Mouse (Mus musculus) liver, adult 2 months (tissue): ENCODE measurements around the gene Fgfr4. TPM values are rescaled to one million over a fixed set of nuclear protein-coding genes. Genes with fewer than 3 reads are reported as not detected.
"Not testable (repeated sequence)": the region's sequence is repeated elsewhere in the genome, so short reads cannot be mapped to it uniquely, and the experiment has no call there.

Experiments used
- DNase-seq: peaks from one replicate; pipeline ENCODE4 v3.0.0-alpha.2; 2011; ENCODE audit warnings: low read depth, low spot score; ENCODE audit errors: extremely low read depth
- H3K27ac ChIP-seq: fragments of 200-500 bp; replicated peaks from 2 replicates; pipeline ENCODE4 v1.5.1; 2012; ENCODE audit warnings: low read depth, mild to moderate bottlenecking, control low read depth, inconsistent platforms, low read length; ENCODE audit not compliant: insufficient read depth
- H3K27me3 ChIP-seq: fragments of 200-500 bp; 2 replicates; pipeline ENCODE4 v1.6.1; 2012; ENCODE audit warnings: mild to moderate bottlenecking, moderate library complexity, low read length, inconsistent platforms; ENCODE audit not compliant: control insufficient read depth, insufficient read depth
- H3K36me3 ChIP-seq: fragments of 200-500 bp; 2 replicates; pipeline ENCODE4 v1.6.1; 2012; ENCODE audit warnings: low read length, inconsistent platforms; ENCODE audit not compliant: control insufficient read depth, insufficient read depth
- H3K4me1 ChIP-seq: fragments of 200-500 bp; 2 replicates; pipeline ENCODE4 v1.6.1; 2011; ENCODE audit warnings: low read length; ENCODE audit not compliant: control insufficient read depth, insufficient read depth
- H3K4me3 ChIP-seq: fragments of 200-500 bp; 2 replicates; pipeline ENCODE4 v1.5.1; 2011; ENCODE audit warnings: low read depth, mild to moderate bottlenecking, control low read depth, low read length, moderate library complexity; ENCODE audit not compliant: insufficient read depth
- H3K79me2 ChIP-seq: fragments of 200-500 bp; 2 replicates; pipeline ENCODE4 v1.6.1; 2012; ENCODE audit warnings: inconsistent platforms, mild to moderate bottlenecking, low read length, moderate library complexity; ENCODE audit not compliant: control insufficient read depth, insufficient read depth
- H3K9ac ChIP-seq: fragments of 200-500 bp; 2 replicates; pipeline ENCODE4 v1.6.1; 2012; ENCODE audit warnings: low read depth, mild to moderate bottlenecking, control low read depth, inconsistent platforms, low read length
- CTCF ChIP-seq: fragments of 200-500 bp; IDR thresholded peaks from 2 replicates; pipeline ENCODE4 v1.5.1; 2011; ENCODE audit warnings: low read depth, low read length, control low read depth
- POLR2A ChIP-seq: fragments of 200-500 bp; IDR thresholded peaks from 2 replicates; pipeline ENCODE4 v1.6.1; 2011; ENCODE audit warnings: low read length, control low read depth; ENCODE audit not compliant: insufficient read depth; ENCODE audit errors: extremely low read depth
- WGBS: fragments of 180-500 bp; shearing (Covaris S2); methylation state at CpG from one replicate; pipeline ENCODE4 v1.1.7; 2018; 5-methylcytosine and 5-hydroxymethylcytosine counted together
- polyA plus RNA-seq: library from polyadenylated mRNA; depleted of rRNA; stranded (reverse); fragments of >200 nt; gene quantifications from 2 replicates; pipeline ENCODE4 v1.2.3, GENCODE M21; 2012
- total RNA-seq: library from RNA; depleted of rRNA; stranded (reverse); fragments of >200 nt; gene quantifications from 2 replicates; pipeline ENCODE4 v1.2.3, GENCODE M21; 2014

The Fgfr4 gene
- total and polyA plus RNA-seq, 2 experiments = 6.6 to 52.4 TPM

DNA sequence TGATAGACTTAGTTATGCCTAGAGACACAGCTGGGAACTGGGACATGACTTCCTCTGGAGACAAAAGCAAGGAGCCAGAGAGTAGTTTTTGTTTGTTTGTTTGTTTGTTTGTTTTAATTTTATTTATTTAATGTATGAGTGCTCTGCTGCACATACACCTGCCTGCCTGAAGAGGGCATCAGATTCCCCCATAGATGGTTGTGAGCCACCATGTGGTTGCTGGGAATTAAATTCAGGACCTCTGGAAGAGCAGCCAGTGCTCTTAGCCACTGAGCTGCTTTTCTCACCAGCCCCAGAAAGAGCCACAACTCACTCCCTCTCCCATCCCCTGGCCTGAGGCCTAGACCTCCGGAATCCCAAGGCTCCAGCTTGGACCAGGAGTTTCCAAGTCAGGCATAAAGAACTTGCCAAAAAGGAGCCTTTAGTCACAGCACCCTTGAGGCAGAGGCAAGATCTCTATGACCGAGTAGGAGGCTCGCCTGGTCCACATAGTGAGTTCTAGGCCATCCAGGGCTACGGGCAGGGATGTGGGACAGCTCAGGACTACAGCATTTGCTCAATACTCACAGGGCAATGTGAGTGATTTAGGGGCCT lies 25.6 kb downstream of the Fgfr4 start:
- TF ChIP-seq CTCF (peak; percentile 35; the same call in 1 of the 2 replicates), POLR2A (no peak)
- no peaks in the 10 kb centered on the region for H3K27me3 ChIP-seq
- no peak overlapping the region for H3K9ac ChIP-seq
- DNase-seq = no peak
- no peak overlapping the region for H3K27ac ChIP-seq
- no peaks in the 10 kb centered on the region for H3K79me2 ChIP-seq
- WGBS = 76% methylated on average over 4 of the region's 4 CpGs
- H3K4me3 ChIP-seq = no peak overlapping the region
- H3K36me3 ChIP-seq = no peaks in the 10 kb centered on the region
- H3K4me1 ChIP-seq = peaks cover 2% of the 10 kb centered on the region

DNA sequence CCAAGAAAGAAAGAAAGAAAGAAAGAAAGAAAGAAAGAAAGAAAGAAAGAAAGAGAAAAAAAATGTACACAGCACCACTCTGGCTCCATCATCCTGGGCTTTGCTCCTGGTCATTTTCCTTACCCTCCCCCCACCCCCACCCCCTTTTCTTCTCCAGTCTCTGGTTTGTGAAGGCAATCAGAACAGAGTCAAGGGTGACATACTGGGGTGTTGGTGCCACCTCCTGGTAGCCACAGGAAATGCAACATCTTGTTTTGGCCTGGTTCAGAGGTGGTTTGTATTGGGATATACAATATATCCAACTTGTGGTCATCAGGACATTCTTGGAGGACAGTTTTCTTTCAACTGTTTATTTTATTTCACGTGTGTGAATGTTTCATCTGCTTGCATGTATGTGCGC lies 26.1 kb downstream of the Fgfr4 start:
- peak; percentile 57 for DNase-seq
- H3K79me2 ChIP-seq = no peaks in the 10 kb centered on the region
- no peaks in the 10 kb centered on the region for H3K36me3 ChIP-seq
- H3K4me3 ChIP-seq = no peak overlapping the region
- no peaks in the 10 kb centered on the region for H3K27me3 ChIP-seq
- H3K27ac ChIP-seq = no peak overlapping the region
- 52% methylated on average over 2 of the region's 2 CpGs for WGBS
- TF ChIP-seq CTCF (peak; percentile 71), POLR2A (no peak)
- peaks cover 2% of the 10 kb centered on the region for H3K4me1 ChIP-seq
- no peak overlapping the region for H3K9ac ChIP-seq

DNA sequence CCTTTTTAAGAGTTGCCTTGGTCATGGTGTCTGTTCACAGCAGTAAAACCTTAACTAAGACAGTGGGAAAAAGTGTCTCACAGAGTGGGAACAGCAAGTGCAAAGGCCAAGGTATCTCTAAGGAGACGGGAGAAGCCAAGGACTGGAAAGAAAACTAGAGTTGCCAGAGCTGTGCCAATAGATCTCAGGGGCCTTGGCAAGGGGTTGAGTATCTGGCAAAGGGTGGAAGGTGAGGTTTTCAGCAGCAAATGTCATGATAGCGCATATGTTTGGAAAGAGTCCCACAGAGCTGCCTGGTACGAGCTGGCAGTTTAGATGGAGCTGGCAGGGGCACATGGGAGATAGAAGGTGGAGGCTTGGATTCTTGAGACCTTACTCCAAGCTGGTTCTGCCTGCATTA lies 27.2 kb downstream of the Fgfr4 start:
- no peak for DNase-seq
- no peak overlapping the region for H3K9ac ChIP-seq
- peaks cover 2% of the 10 kb centered on the region for H3K4me1 ChIP-seq
- H3K27ac ChIP-seq = no peak overlapping the region
- no peak for TF ChIP-seq CTCF
- no peak for TF ChIP-seq POLR2A
- no peaks in the 10 kb centered on the region for H3K27me3 ChIP-seq
- 82% methylated on average over 3 of the region's 3 CpGs for WGBS
- H3K79me2 ChIP-seq = no peaks in the 10 kb centered on the region
- H3K36me3 ChIP-seq = no peaks in the 10 kb centered on the region
- H3K4me3 ChIP-seq = no peak overlapping the region

DNA sequence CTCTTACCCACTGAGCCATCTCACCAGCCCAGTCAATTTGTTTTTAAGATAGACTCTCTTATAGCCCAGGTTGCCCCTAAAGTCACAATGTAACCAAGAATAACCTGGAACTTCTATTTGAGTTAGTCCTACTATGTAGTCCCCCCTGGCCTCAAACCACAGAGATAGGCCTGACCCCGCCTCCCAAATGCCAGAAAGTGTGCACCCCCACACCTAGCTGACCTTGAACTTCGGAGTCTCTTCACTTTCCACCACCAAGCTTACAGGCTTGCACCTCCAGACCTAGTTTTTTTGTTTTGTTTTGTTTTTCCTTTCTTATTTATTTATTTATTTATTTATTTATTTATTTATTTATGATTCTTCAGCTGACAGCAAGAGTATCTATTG lies 29.3 kb downstream of the Fgfr4 start:
- Histone ChIP-seq H3K4me3 (peak overlapping the region; percentile 36; the same call in 1 of the 2 replicates), H3K9ac (peak overlapping the region; percentile 77; the same call in 1 of the 2 replicates), H3K27me3 (no peaks in the 10 kb centered on the region), H3K79me2 (no peaks in the 10 kb centered on the region), H3K27ac (no peak overlapping the region), H3K36me3 (no peaks in the 10 kb centered on the region), H3K4me1 (peaks cover 2% of the 10 kb centered on the region)
- TF ChIP-seq CTCF (no peak), POLR2A (no peak)
- 63% methylated on average over 2 of the region's 2 CpGs for WGBS
- DNase-seq = no peak

DNA sequence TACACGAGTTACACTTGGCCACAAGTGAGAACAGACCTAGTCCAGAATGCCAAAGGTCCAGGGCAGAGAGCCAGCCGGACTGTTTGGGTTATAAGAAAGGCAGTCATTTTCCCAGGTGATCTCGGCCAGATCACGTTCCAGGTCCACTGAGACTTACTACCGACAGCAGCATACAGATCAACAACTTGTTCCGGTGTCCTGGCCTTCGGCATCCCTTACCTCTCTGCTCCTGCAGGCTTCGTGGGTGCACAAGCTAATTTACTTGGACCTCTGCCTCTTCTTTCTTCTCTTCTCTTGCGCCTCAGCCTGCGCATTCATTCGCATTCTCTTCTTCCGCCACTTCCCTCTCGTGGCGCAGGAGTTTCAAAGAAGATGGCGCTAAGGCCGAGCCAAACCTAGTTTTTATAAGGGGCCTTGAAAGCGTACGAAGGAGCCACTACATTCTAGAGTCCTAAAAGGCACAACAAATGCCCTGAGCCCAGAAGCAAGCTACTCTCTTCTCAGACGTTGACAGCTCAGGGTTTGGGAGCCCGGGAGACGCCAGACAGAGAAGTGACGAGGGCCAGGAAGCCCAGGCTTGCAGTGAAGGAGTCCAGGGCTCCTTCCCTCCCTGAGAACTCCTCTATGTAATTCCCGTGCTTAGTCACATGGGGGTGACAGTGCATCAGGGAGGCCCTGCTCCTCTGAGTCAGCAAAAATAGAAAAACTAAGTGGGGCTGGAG lies 29.9 kb downstream of the Fgfr4 start:
- DNase-seq = peak; percentile 88
- WGBS = 14% methylated on average over 23 of the region's 23 CpGs
- peak; percentile 85 for TF ChIP-seq CTCF
- TF ChIP-seq POLR2A = no peak
- Histone ChIP-seq H3K4me3 (peak overlapping the region; percentile 36), H3K27ac (peak overlapping the region; percentile 73), H3K36me3 (no peaks in the 10 kb centered on the region), H3K4me1 (peaks cover 2% of the 10 kb centered on the region), H3K79me2 (no peaks in the 10 kb centered on the region), H3K27me3 (no peaks in the 10 kb centered on the region), H3K9ac (peak overlapping the region; percentile 77)

DNA sequence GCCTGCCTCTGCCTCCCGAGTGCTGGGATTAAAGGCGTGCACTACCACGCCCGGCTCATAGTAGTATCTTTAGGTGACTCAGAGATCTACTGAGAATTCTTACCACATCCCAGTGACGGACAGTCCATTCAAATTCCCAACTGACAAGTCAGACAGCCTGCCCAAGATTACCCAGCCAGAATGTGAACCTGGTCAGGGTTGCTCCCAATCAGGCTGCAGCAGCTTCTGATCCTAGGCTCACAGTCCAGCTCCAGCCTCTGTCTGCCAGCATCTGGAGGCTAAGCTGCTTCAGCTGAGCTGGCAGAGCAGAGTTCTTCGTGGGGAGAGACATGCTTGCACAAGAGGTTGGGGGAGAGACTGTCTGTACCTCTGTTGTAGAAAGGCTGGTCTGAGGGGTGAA lies 30.9 kb downstream of the Fgfr4 start:
- Histone ChIP-seq H3K4me3 (no peak overlapping the region), H3K27me3 (no peaks in the 10 kb centered on the region), H3K36me3 (no peaks in the 10 kb centered on the region), H3K9ac (no peak overlapping the region), H3K4me1 (peaks cover 2% of the 10 kb centered on the region), H3K79me2 (no peaks in the 10 kb centered on the region), H3K27ac (peak overlapping the region; percentile 31; the same call in 1 of the 2 replicates)
- DNase-seq = peak; percentile 93
- 39% methylated on average over 6 of the region's 6 CpGs for WGBS
- no peak for TF ChIP-seq POLR2A
- TF ChIP-seq CTCF = no peak

DNA sequence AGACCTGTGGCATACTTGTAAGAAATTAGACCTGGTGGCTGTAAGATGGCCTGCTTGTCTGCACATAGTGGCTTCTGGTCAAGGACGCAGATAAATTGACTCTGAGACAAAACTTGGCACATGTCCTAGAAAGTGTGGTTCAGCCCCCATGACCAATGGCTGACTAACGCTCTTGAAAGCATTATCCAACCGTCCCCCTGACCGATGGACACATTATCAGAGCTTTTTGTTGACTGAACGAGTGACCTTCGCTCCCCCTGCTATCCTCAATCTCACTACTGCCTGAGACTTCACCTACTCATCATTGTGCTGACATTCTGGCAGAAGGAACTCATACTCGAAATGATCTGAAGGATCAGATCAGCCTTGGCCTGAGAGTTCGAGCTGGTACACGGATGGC lies 34.6 kb downstream of the Fgfr4 start:
- not testable (repeated sequence) for H3K36me3 ChIP-seq, H3K4me1 ChIP-seq, H3K79me2 ChIP-seq, H3K4me3 ChIP-seq, DNase-seq, H3K27ac ChIP-seq, H3K9ac ChIP-seq, H3K27me3 ChIP-seq
- WGBS = 15% methylated on average over 4 of the region's 9 CpGs
